Mouse (Mus musculus) retina, postnatal 7 days (tissue): ENCODE measurements around the gene Shcbp1.
"Not testable (repeated sequence)": the region's sequence is repeated elsewhere in the genome, so short reads cannot be mapped to it uniquely, and the experiment has no call there.

ENCODE experiments used
- DNase-seq: peaks from one replicate; pipeline ENCODE4 v3.0.0-alpha.2; 2012; ENCODE audit warnings: low read depth, low spot score

The Shcbp1 gene

DNA sequence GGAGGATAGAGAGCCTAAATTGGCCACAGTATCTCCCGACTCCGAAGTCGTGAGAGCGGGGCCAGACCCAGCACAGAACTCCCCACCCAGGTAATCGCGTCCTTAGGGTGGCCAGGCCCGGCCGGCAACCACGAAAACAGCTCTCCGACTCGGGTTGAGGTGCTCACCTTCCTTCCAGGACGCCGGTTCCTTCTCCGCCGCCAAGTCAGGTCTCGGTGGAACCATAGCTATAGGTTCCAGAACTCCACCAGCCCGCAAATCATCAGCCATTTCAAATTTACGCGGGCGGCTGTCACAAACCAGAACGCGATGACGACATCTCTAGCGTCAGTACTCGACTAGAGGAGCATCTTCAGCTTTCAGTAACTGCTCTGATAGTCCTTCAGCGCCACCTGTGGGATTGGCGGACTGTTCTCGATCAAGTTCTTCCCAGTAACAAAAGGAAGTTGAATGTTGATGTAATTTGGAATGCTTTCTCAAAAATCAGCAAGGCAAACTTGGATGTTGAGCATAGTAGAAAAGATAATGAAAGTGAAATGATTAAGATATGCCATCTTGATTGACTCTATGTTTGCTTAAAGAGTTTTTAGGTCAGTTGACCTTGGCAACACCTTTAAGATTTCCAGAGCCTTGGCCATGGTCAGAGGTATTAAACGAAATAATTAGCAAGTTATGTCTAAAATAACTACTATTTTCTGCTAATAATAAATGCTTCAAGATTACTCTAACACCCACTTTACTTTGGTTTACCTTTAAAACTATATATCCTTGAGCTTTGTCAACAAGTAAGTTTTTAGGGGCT lies at the start of gene Shcbp1:
Gene Shcbp1, minus strand, starts transcription at position 314 of the 802 bp plus-strand sequence.
- peak; percentile 88 for DNase-seq

DNA sequence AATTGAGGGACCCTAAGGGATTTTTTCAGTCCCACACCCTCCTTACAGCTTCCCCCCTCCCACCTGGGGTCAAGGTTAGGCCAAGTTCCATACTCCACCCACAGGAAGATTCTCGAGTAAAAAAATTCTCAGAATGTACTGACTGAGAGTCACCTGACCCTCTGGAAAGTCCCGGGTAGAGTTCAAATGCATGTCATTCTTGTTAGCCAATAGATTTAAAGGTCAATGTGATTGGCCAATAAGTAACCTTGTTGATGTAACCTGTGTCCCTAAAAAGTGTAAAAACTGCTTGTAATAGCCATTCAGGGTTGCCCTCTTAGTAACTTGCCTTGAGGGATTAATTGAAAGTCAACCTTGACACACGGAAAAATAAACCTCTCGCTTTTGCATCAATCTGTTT lies 29.5 kb upstream of the Shcbp1 start:
- no peak for DNase-seq

DNA sequence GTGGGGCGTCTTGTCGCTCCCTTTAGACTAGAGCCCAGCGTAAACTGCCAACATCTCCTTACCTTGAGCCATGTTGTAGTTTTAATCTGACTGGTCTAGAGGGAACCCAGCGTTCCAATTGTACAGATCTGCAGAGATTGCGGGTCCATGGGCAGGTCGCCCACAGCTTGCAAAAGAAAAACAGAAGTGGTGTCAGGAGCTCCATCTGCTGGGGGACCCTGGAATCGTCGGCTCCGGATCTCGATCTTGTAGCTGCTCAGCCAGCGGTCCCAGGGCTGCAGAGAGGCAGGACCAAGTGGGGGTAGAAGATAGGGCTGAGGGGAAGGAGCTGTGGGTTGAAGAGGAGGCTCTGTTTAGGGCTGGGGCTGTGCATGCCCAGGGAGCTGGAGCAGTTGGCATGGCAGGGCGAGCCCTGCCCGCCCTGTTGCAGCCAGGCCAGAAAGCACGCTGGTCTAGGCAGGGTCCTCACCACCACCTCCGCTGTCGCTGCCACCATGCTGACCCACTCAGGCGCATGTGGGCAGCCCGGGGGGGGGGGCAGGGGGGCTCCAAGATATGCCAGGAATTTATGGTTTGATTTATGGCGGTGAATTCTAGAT lies 21.3 kb upstream of the Shcbp1 start:
- peak; percentile 17 for DNase-seq

DNA sequence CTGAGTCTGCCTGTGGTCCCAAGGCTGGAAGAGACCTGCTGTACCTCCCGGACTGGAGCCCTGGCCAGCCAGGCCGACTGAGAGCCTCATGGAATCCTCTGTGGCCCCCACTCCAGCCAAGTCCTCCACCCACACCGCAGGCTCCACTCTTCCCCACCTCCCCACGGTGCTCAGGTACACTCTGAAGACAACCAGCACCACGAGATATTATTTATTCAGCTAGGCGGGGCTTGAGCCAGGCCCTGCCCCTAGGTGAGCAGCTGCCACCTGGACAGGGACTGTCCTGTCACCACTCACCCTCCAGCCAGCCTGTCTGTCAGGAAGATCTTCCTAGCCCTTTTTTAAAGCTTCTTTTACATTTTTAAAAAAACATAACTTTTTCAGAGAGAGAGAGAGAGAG lies 1.1 kb downstream of the Shcbp1 start:
- DNase-seq = no peak

DNA sequence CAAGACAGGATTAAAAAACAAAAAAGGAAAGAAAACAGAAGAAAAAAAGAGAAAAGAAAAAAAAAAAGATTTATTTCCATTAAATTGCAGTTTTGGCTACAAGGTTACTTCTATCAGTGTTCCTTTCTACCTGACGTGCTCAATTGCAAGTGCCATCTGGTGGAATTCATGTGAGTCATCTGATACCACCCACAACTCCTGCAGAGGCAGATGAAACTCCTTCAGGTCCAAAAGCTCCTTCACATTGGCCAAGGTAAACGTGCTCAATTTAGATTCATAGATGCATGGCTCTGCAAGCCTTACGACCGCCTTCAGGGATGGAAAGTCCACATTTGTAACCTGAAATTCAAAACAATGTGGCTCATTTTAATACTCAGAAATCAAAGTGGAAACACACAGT lies 14.6 kb downstream of the Shcbp1 start:
- DNase-seq = no peak

DNA sequence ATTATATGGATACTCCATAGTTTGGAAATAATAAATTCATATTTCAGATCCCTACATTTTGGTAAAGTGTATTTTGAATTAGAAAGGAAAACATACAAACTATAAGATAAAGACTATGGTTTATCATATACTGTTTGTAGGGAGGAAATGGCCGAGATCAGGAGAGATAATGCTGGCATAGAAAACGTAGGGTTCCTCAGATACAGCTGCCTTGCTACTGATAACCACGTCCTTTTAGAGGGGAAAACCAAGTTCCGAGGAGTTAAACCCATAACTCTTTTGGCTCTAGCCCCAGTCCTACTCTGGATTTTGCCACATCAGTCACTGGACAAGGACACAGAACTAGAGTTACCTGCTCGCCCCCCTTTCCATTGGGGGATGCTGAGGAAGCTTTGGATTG lies 26.3 kb downstream of the Shcbp1 start:
- no peak for DNase-seq

DNA sequence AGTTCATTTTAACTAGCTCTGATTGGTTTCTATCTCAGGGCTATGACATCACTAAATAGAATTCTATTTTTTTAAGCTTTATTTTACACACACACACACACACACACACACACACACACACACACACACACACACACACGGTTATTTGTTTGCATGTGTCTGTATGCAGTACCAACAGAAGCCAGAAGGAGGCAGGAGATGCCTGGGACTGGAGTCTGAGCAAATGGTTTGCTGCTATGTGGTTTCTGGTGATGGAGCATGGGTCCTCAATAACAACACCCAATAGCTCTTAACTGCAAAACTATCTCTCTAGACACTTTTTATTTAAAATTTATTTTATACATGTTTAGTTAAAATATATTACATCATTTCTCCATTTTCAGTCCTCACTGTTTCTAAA lies 48.4 kb downstream of the Shcbp1 start:
- no peak for DNase-seq

DNA sequence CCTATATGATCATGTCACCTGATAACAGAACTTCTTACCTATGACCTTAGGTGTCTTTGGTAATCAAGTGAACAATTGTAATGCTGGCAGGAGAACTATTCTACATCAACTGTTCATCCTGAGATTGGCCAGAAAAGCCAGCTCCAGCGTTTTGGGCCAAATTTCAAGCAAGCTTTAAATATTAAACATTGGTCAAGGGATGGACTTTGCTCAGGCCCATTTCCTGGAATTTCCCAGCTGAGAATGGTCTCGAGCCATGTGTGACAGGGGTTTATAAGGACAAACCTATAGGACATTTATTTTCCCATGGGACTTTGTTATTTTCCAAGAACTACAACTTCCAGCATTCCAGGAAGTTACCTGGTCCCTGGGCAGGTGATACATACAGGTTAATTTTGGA lies 63.8 kb downstream of the Shcbp1 start:
- no peak for DNase-seq

DNA sequence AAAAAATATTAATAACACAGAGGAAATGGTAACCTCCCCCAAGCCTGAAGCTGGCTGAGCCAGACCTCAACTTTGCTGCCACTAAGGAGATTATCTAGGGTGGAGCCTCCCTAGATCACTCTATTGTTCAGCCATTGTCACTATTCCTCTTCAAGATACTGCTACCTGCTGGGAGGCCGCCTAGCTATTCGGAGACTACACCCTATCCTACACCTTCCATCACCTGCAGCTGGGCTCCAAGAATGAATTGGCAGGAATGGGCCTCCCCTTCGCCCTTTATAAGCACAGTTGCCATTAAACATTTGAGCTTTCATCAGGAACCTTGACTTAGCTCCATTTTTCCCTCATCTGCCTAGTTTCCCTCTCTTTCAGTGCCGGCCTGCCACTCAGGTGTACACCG lies 71.0 kb downstream of the Shcbp1 start:
- DNase-seq = not testable (repeated sequence)

DNA sequence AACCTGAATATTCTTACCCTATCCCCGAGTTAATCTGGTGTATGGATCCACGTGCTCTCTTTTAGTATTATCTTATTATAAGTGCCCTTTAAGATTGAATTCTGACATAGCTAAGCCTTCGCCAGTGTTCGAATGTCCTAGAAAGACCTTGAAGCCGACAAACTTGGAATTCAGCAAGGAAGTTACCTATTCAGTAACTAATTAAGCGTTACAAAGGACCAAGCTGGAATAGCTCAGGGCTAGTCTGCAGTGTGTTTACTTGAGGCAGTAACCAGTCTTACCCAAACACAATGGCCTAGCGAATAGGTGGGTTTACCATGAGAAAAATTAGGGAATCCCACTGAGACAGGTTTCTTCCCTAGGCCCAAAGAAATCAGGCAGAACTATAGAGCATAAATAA lies 71.5 kb downstream of the Shcbp1 start:
- DNase-seq = not testable (repeated sequence)

DNA sequence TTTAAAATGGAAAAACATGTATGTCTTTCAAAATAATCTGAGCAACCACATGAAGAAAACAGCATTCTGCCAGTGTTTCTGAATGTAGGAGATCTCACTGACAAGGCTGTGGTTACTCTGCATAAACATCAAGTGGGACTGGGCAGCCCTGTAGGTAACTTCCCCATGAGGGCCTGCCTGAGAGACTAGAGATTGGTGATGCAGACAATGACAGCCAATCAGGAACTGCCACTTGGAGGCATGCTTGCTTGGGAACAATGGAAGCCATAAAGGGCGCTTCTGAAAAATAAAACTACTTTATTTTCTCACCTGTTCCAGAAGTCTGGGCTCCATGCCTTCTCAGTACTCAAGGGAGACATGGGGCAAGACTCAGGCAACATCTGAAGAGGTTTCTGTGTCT lies 87.7 kb downstream of the Shcbp1 start:
- no peak for DNase-seq
